Mouse (Mus musculus) lung, postnatal 36 days (tissue): Measurements from ENCODE around the gene Gm21117.
"Not testable (repeated sequence)": the region's sequence is repeated elsewhere in the genome, so short reads cannot be mapped to it uniquely, and the experiment has no call there.

ENCODE experiments used
- DNase-seq: peaks from one replicate; pipeline ENCODE4 v3.0.0; 2022; ENCODE audit warnings: mixed read lengths

Gene Gm21117

DNA sequence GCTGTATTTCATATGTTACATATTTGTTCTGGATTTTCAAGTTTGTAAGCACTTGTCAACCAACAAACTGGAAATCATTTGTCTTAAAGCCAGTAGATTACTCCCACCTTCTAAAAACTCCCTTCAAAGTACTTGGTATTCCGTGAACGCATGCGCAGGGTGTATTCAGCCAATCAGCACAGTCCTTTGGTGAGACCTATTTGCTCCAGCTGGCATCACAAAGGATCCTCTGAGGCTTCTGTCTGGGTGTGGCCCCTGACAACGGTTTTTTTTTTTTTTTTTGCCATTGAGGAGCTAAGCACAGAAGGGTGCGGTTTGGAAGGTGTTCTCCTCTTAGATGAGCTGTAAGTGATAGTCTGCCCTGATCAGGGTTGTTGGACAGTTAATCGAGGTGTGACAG, at the start of gene Gm21117:
Gm21117 (plus strand) TSS at position 301 of the 400 bp plus-strand sequence.
- not testable (repeated sequence) for DNase-seq
